Mouse (Mus musculus) common myeloid progenitor, adult 5-6 weeks (primary cell): ENCODE measurements at regions not wholly inside any gene's neighbourhood (a gene's known extent, or its start where the extent isn't known, plus 50 kb on each side); places are given as distances from the start of the nearest gene placed in this dataset.
A peak's percentile ranks its signal among the peaks of the same experiment; 100 is the strongest.

ENCODE experiments used
- ATAC-seq: replicated peaks from 2 replicates; pipeline ENCODE4 v1.8.0; 2016; ENCODE audit warnings: low read depth, mild to moderate bottlenecking, moderate TSS enrichment, inconsistent platforms; ENCODE audit not compliant: poor library complexity, severe bottlenecking

DNA sequence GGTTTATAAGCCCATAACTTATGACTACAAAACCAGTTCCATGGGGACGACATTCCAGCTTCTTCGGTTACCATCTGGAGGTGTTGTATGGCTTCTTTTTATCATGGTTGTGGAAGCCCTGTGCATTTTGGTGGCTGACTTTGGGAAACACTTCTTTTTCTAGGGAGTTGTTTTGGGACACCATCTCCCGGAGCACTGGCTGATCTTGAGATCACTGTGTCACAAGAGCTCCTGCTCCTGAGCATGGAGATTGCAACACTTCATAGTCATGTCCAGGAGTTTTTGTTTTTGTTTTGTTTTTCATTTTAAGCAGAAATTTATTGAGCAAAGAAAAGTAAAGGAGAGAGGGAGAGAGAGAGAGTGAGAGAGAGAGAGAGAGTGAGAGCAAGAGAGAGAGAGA is 729.1 kb upstream of the Car8 start:
- ATAC-seq = no peak

GRCm38 (mm10) chr4:8965563-8965962 is 726.7 kb upstream of the Car8 start:
- no peak for ATAC-seq

GRCm38 (mm10) chr4:8962959-8963572 is 724.2 kb upstream of the Car8 start:
- ATAC-seq = no peak

DNA sequence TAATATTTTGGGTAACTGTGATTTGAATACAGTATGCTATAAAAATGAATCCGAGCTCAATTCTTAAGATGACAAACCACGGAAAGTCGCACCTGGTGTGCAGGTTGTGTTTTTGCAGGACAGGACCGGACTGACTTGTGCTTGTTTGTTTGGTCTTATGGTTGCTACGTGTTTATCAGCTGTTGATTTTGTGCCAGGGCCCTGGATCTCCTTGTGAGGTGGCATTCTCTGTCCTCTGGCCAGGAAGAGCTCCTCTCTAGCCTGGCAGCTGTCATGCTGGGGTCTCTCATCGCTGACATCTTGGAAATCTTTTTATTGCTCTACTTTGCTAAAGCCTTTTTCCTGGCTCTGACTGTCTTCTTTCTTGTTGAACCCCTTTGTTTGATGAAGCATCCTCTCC is 723.0 kb upstream of the Car8 start:
- ATAC-seq = no peak

DNA sequence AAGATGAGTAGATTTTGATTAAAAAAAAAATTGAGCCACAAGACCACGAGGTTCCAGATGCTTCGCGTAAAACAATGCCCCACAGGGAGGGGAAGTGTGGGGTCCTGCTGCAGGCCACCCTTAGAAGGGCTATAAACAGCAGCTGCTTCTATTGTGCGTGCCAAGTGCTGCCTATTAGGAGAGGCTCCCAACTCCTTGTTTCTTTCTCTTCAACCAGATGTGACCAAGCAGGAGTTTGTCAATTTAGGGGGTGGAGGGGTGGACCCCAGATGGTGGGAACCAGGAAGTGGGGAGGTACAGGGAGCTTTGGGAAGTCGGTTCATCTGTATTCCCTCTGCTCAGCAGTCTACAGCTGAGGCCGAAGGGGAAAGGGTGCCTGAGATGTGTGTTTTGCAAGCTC is 718.9 kb upstream of the Car8 start:
- ATAC-seq = no peak

- ATAC-seq = no peak
Observed at GRCm38 (mm10) chr4:8957023-8957343, 718.1 kb upstream of the Car8 start.

- ATAC-seq = no peak
Observed at GRCm38 (mm10) chr4:8956312-8957022, 717.6 kb upstream of the Car8 start.

DNA sequence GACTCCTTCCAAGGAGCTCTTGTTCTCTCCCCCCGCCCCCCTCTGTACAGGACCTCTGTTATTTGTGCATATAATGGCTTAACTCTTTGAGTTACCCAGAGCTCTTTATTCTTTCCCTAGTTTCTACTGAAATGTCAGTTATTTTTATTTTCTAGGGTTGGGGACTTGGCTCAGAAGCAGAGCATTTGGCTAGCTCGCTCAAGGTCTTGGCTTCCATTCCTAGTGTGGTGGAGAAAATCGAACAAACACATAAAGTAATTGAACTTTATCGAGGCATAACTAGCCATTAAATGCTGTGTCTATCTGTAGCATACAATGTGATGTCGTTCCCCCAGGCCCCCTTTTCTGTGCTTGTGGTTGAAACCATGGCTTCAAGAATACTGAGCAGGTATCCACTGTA is 716.5 kb upstream of the Car8 start:
- no peak for ATAC-seq

DNA sequence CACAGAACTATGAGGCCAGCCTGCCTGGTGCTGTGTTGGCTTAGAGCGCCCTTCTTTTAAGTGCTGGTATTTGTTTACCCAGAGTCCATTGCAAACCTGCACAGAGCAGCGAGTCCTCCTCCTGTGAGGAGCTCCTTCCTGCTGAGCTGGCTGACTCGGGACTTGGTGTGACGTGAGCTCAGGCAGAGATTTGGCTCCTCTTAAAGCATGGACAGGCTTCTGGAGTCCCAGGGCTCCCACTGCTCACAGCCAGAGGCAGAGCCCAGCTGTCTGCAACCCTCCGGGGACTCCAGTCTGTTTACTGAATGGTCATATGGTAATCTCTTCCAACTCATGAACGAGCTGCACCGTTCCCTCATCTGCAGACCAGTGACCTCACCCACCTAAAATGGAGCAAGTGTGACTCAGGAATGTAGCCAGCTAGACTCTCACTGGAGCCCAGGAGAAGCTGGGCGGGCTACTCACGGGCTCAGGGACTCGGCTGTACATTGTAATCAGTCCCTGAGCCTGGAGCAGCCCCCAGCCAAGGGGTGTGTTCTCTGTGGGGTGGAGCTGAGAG is 715.6 kb upstream of the Car8 start:
- no peak for ATAC-seq

DNA sequence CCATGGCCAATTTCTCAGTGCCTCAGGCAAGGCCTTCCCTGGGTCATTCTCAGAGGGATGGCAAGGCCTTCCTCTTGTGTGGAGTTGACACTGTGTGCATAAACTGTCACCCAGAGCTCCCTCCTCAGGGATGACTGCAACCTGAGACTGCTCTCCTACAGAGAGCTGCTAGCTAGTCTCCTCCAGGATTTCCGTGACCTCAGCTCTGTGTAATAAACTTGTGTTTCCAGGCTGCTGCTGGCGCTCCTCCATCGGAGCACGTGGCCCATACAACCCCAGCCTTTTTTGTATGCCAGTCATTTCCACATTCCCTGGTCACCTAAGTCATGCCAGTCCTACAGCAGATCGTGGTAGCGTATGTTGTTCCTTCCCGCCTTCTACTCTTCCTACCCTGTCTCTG is 714.3 kb upstream of the Car8 start:
- no peak for ATAC-seq

DNA sequence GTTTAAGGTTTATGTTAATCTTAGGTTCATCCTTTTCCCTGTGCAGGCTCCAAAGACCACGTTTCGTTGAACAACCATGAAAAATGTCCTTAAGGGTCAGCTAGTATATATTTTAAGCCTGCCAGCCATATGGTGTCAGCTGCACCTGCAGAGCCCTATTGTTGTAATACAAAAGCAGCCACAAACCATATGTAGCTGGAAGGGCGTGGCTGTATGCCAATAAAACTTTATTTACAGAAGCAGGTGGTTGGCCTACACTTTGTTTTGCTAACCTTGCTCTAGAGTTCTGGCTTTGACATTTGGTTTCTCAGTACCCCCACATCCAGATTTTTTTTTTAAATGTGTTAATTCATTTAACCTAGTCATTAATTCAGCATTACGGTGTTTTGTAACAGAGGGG is 711.1 kb upstream of the Car8 start:
- ATAC-seq = no peak

- ATAC-seq = no peak
Observed at GRCm38 (mm10) chr4:8949537-8949936, 710.7 kb upstream of the Car8 start.

DNA sequence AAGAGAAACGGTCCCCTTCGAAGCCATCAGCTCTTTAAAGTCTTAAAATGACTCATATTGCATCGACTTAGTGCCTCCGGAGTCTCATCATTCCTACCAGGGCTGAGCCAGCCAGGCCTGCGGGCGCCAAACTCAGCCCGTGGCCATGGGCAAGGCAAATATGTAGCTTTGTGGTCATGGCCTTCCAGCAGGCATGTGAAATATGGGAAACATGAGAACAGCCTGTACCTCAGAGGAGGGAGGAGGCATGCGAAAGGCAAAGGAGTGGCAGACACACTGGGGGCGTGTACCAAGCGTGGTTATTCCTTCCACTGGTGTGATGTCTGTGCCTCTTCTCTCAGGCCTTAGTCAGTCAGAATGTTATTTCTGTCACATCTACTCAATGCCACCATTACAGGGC is 706.3 kb upstream of the Car8 start:
- ATAC-seq = no peak

DNA sequence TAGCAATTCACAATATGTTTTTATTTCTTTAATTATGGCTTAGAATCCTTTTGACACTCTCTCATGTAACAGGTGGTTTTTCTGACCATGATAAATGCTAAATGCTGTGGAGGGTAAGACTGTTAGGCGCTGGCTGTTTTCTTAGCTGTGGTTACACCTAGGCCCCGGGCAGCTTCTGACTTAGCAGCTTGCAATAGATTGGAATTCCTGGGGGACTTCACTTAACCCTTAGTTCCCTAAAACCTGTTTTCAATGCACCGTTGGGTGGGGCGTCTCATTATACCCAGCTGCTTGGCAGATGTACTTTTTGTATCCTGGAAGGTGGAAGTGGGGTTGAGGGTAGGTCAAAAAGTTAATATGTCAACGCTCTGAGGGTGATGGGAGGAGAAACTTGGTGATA is 704.2 kb upstream of the Car8 start:
- ATAC-seq = no peak

GRCm38 (mm10) chr4:8938948-8939411 is 700.1 kb upstream of the Car8 start:
- peak; percentile 39; the same call in 1 of the 2 replicates for ATAC-seq

DNA sequence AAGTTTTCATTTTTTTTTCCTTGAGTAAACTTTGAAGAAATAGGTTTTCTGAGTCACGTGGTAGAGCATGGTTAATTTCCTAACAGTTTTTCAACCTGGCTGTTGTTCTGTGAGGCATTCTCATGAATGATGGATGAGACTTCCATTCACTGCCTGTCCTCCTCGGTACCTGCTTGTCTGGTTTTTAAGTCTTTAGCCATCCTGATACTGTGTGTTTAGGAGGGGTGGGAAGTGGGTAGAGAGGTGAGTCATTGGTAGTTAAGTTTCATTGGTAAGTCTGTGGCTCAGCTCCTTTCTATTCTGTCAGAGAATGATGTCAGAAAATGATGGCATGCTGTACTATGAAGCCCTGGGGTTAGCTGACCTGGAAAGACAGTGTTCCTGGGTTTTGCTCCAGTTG is 697.1 kb upstream of the Car8 start:
- no peak for ATAC-seq

DNA sequence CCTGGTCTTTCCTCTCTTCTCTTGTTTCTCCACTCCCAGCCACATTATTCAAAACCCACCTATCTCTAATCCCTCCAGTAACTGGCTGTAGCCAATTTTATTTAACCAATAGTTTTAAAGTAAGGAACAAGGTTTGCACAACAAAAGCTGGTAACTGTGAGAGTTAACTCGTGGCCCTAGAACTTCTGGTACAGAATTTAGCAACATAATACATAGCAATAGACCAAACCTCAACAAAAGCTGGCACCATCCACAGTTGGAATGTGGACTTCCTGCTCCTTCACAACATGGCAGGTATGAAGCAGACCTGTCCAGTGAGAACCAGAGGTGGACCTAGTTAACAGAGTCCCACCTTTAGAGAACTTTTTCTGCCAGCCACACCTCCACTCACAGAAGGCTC is 695.7 kb upstream of the Car8 start:
- no peak for ATAC-seq

GRCm38 (mm10) chr4:8929346-8929745 is 690.5 kb upstream of the Car8 start:
- no peak for ATAC-seq

GRCm38 (mm10) chr4:8928551-8929305 is 689.9 kb upstream of the Car8 start:
- no peak for ATAC-seq

DNA sequence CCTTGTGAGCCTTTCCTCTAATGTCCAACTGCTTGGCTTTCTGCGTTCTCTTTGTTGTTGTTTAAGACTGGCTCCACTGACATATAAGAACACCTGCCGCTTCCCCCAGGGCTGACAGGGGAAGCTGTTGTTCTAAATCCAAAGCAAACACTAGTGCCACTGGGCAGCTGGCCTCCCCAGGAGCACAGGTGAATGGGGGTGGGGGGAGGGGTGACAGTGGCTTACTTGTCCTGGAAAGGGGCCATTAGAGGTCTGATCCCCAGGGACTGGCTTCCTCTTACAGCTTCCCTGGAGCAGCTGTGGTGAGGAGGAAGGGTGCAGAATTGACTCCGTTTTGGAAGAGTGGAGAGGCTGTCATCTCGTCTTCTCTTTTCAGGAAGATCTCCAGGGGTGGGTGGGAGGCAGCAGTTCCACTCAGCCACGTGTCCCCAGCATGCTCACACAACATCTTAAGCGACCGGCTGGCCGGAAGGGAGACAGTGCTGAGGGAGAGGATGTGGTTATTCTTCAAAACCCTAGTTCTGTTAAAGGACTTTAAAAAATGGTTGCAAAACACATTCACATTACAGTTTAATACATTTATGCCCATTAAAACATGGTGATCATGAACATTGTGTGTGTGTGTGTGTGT is 688.5 kb upstream of the Car8 start:
- ATAC-seq = peak; percentile 93
